Mouse (Mus musculus) neural tube, embryonic 13.5 days (tissue): ENCODE results near the gene Nod1. TPM values are rescaled to one million over a fixed set of nuclear protein-coding genes. Genes with fewer than 3 reads are reported as not detected.

ENCODE experiments used
- polyA plus RNA-seq: library from polyadenylated mRNA; unstranded; fragments of >200 nt; fragmentation: Nextera tagmentation; extraction: Ambion mirVana; gene quantifications from 2 replicates; pipeline ENCODE4 v1.2.1, GENCODE M21; 2015

The Nod1 gene
- polyA plus RNA-seq, 1 experiment from 2014 or later = 2.7 TPM

Other genes starting within 250 kb of the Nod1 start
- 3.8 and 5.1 TPM in 2 replicates for gene Znrf2, start 155.7 kb downstream of the Nod1 start, polyA plus RNA-seq
- 16.0 and 18.3 TPM in 2 replicates for gene Ggct, start 20.3 kb upstream of the Nod1 start, polyA plus RNA-seq
- gene Gars, start 65.4 kb upstream of the Nod1 start, polyA plus RNA-seq = 195 and 209 TPM in 2 replicates
- gene Crhr2, start 160.4 kb upstream of the Nod1 start, polyA plus RNA-seq = 0.93 and 0.95 TPM in 2 replicates
- not detected in 2 replicates for gene Inmt, start 202.4 kb upstream of the Nod1 start, polyA plus RNA-seq
- gene Mindy4, start 230.8 kb upstream of the Nod1 start, polyA plus RNA-seq = 9.9 and 10.8 TPM in 2 replicates